Mouse (Mus musculus): ENCODE measurements around the gene Med24.

GRCm38 (mm10) chr11:98744456-98745019, 15.3 kb upstream of the Med24 start:
- no peak for TF ChIP-seq FLI1 (IDR thresholded peaks at IDR 0.05; ENCODE audit: low read length)
- TF ChIP-seq GATA1 (IDR thresholded peaks at IDR 0.05; ENCODE audit: borderline replicate concordance, low read length): no peak

Data from megakaryocyte, embryonic 14.5 days (primary cell).